Mouse (Mus musculus) midbrain, embryonic 14.5 days (tissue): ENCODE measurements at regions not wholly inside any gene's neighbourhood (a gene's known extent, or its start where the extent isn't known, plus 50 kb on each side); places are given as distances from the start of the nearest gene placed in this dataset.

Source experiments
- ATAC-seq: fragments of 200-750 bp; cut with Nextera tagmentation; 2 replicates; pipeline ENCODE4 v1.8.0; 2017; ENCODE audit warnings: moderate number of reproducible peaks, moderate library complexity; ENCODE audit not compliant: low FRiP score, low TSS enrichment
- DNase-seq: peaks from one replicate; pipeline ENCODE4 v3.0.0-alpha.2; 2015
- H3K27ac ChIP-seq: fragments of 300-500 bp; sonication (generic); replicated peaks from 2 replicates; pipeline ENCODE4 v1.5.1; 2014; ENCODE audit warnings: mild to moderate bottlenecking, low read depth, low read length, moderate library complexity
- H3K27me3 ChIP-seq: fragments of 300-500 bp; sonication (generic); 2 replicates; pipeline ENCODE4 v1.6.1; 2014; ENCODE audit warnings: low read length, control low read depth, mixed read lengths; ENCODE audit not compliant: control insufficient read depth, insufficient read depth
- H3K36me3 ChIP-seq: fragments of 300-500 bp; sonication (generic); 2 replicates; pipeline ENCODE4 v1.6.1; 2014; ENCODE audit warnings: low read length, control low read depth; ENCODE audit not compliant: control insufficient read depth, insufficient read depth
- H3K4me1 ChIP-seq: fragments of 300-500 bp; sonication (generic); 2 replicates; pipeline ENCODE4 v1.6.1; 2014; ENCODE audit warnings: mild to moderate bottlenecking, antibody characterized with exemption, low read length, control low read depth; ENCODE audit not compliant: control insufficient read depth, insufficient read depth
- H3K4me2 ChIP-seq: fragments of 300-500 bp; sonication (generic); 2 replicates; pipeline ENCODE4 v1.6.1; 2014; ENCODE audit warnings: mild to moderate bottlenecking, low read length, moderate library complexity
- H3K4me3 ChIP-seq: fragments of 300-500 bp; sonication (generic); replicated peaks from 2 replicates; pipeline ENCODE4 v1.5.1; 2014; ENCODE audit warnings: low read depth, low read length
- H3K9ac ChIP-seq: fragments of 300-500 bp; sonication (generic); replicated peaks from 2 replicates; pipeline ENCODE4 v1.6.1; 2014; ENCODE audit warnings: mild to moderate bottlenecking, low read length, moderate library complexity
- H3K9me3 ChIP-seq: fragments of 300-500 bp; sonication (generic); 2 replicates; pipeline ENCODE4 v1.6.1; 2016; ENCODE audit warnings: low read length, control low read depth, mixed read lengths; ENCODE audit not compliant: control insufficient read depth
- WGBS: fragments of 180-500 bp; shearing (Covaris S2); extraction: QIAGEN DNeasy Blood & Tissue Kit; methylation state at CpG from one replicate; pipeline ENCODE4 v1.1.7; 2014; 5-methylcytosine and 5-hydroxymethylcytosine counted together

DNA sequence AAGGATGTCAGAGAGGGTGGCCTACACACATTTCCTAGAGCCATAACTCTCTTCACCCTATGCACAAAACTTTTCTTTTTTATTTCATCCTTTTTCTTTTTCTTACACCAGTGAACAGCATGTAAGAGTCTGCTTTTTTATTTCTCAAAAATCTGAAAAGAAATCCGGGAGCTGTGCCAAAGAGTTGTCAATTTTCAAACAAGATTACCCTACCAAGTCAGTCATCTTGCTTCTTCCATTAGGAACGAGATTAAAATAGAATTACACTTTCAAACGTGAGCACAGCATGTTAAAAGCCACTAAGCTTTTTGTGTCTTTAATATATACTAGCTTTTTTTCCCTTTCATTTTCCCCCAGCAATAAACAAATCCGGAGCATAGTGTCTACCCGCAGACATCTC, 232.2 kb upstream of the Smim15 start:
- Histone ChIP-seq H3K9ac (no peak overlapping the region), H3K4me2 (no peak overlapping the region), H3K4me3 (no peak overlapping the region), H3K9me3 (no peaks in the 10 kb centered on the region), H3K4me1 (peaks cover 37% of the 10 kb centered on the region), H3K27me3 (no peaks in the 10 kb centered on the region), H3K27ac (no peak overlapping the region), H3K36me3 (no peaks in the 10 kb centered on the region)
- ATAC-seq (no peak), DNase-seq (no peak)
- WGBS: 38% methylated on average over 5 of the region's 5 CpGs

DNA sequence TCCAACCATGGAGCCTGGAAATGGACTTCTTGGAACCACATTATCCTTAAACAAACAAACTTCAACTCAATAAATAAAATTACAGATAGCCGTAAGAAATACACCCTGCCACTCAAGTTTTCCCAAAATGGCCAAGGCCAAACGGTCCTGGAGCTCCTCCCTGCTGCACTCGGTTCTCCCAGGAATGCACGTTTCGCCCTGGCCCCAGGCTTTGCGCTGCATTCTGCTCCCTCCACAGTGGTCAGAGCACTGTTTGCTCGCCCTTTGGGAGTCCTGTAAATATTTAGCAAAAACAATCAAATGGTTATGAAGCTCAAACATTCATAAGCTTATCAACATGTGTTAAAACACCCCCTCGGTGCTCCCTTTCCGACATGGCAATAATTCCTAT, 233.4 kb upstream of the Smim15 start:
- Histone ChIP-seq H3K36me3 (no peaks in the 10 kb centered on the region), H3K27me3 (no peaks in the 10 kb centered on the region), H3K27ac (no peak overlapping the region), H3K4me1 (peaks cover 37% of the 10 kb centered on the region), H3K9ac (no peak overlapping the region), H3K9me3 (no peaks in the 10 kb centered on the region), H3K4me3 (no peak overlapping the region), H3K4me2 (no peak overlapping the region)
- ATAC-seq (no peak), DNase-seq (no peak)
- 83% methylated on average over 9 of the region's 9 CpGs for WGBS

GRCm38 (mm10) chr13:107810060-107810801, 234.0 kb upstream of the Smim15 start:
- WGBS: 76% methylated on average over 9 of the region's 9 CpGs

DNA sequence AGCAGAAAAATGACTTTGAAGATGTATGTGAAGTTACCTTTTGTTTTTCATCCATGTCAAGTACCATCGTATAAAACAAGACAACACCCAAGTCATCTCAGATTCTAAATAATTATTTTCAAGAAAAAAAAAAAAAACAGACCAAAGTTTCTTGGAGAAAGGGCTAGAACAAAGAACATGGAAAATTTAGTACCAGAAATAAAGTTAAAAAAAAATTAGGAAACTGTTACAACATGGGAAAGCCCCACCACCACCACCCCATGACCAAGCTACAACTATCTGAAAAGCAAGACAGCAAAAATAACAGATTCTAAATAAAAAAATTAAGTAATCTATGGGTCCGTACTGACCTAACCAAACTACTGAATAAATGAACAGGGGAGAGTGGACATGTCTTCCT, 235.3 kb upstream of the Smim15 start:
- ATAC-seq (no peak), DNase-seq (no peak)
- H3K4me2 ChIP-seq: no peak overlapping the region
- no peaks in the 10 kb centered on the region for H3K9me3 ChIP-seq
- H3K36me3 ChIP-seq: no peaks in the 10 kb centered on the region
- no peaks in the 10 kb centered on the region for H3K27me3 ChIP-seq
- no peak overlapping the region for H3K27ac ChIP-seq
- no peak overlapping the region for H3K4me3 ChIP-seq
- 84% methylated on average over 2 of the region's 2 CpGs for WGBS
- peaks cover 32% of the 10 kb centered on the region for H3K4me1 ChIP-seq
- H3K9ac ChIP-seq: no peak overlapping the region

More at GRCm38 (mm10) chr13:107810060-107810801, 234.0 kb upstream of the Smim15 start:
- ATAC-seq (no peak), DNase-seq (no peak)
- H3K9me3 ChIP-seq: no peaks in the 10 kb centered on the region
- H3K36me3 ChIP-seq: no peaks in the 10 kb centered on the region
- no peak overlapping the region for H3K9ac ChIP-seq
- no peaks in the 10 kb centered on the region for H3K27me3 ChIP-seq
- no peak overlapping the region for H3K27ac ChIP-seq
- H3K4me1 ChIP-seq: peaks cover 37% of the 10 kb centered on the region
- H3K4me2 ChIP-seq: no peak overlapping the region
- no peak overlapping the region for H3K4me3 ChIP-seq

DNA sequence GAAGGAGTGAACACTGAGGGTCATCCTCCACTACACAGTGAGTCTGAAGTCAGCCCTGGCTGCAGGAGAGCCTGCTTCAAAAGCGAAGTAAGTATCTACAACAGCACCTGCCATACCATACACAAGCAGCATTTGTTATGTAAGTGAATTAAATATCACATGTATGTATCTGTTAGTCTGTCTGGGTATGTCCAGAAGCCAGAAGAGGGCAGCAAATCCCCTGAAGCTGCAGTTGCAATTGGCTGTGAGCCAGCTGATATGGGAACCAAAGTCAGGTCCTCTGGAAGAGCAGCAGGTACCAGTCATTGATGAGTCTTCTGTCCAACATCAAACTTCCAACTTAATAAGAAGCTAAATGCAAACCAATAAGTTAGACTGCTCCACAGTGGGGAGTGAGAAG, 239.8 kb upstream of the Smim15 start:
- DNase-seq (no peak), ATAC-seq (no peak)
- 90% methylated on average over 1 of the region's 1 CpGs for WGBS
- H3K9ac ChIP-seq: no peak overlapping the region
- no peaks in the 10 kb centered on the region for H3K36me3 ChIP-seq
- H3K4me2 ChIP-seq: no peak overlapping the region
- H3K9me3 ChIP-seq: no peaks in the 10 kb centered on the region
- no peak overlapping the region for H3K27ac ChIP-seq
- peaks cover 13% of the 10 kb centered on the region for H3K4me1 ChIP-seq
- H3K4me3 ChIP-seq: no peak overlapping the region
- no peaks in the 10 kb centered on the region for H3K27me3 ChIP-seq

DNA sequence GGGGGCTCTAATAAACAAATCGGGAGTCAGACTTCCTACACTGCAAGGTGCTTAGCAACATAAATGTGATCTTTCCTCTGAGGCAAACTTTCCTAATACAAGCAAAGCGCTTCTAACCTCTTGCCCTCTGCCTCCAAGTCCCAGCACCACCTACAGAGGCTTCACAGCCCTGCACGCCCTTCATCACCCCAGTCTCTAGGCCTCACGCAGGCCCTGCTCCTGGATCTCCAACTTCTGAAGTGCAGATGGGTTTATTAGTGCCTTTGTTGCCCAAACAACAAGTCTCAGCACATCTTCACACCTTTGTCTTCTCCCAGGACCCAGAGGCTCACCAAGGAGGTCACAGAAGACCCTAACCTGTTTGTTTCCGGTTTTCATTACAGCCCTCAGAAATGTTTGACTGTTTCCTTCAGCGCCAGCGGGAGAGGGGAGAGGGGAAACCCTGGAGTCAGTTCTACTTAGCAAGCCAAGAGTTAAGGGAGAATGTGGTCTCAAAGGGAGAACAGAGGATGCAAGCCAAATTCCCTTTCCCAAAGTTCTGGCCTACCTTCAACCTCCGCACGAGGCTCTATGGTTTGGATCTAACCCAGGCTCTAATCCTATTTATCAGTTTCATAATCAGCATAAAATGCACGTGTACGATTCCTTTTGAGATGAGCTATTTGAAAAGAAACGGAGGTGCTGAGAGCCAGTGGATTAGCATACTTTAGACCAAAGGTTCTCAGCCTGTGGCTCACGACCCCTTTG, 244.9 kb upstream of the Smim15 start:
- Histone ChIP-seq H3K4me3 (no peak overlapping the region), H3K4me1 (peaks cover 25% of the 10 kb centered on the region), H3K27me3 (no peaks in the 10 kb centered on the region), H3K4me2 (no peak overlapping the region), H3K27ac (no peak overlapping the region), H3K9ac (no peak overlapping the region), H3K9me3 (no peaks in the 10 kb centered on the region), H3K36me3 (no peaks in the 10 kb centered on the region)
- ATAC-seq: no peak
- WGBS: 12% methylated on average over 13 of the region's 13 CpGs
- no peak for DNase-seq

GRCm38 (mm10) chr13:107798144-107798543, 246.1 kb upstream of the Smim15 start:
- H3K4me1 ChIP-seq: peaks cover 37% of the 10 kb centered on the region
- WGBS: 71% methylated on average over 7 of the region's 7 CpGs
- DNase-seq: no peak

DNA sequence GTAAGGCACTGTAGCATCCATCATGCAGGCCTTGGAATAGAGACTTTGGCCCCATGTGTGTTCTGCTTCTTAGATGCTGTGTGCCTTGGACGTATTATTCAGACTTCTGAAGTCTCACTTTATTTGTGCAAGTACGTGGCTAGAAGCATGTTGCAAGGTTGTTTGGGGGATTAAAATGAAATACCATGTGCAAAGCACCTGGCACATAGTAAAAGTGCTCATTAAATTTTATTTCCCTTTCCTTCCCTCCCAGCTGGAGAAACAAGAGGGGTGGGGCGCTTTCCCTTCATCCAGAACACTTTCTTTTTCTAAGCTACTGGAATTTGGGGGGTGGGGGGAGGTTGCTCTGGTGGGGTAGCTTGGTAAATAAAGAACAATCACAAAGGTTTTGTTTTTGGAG, 248.7 kb upstream of the Smim15 start:
- no peaks in the 10 kb centered on the region for H3K27me3 ChIP-seq
- no peak overlapping the region for H3K4me2 ChIP-seq
- H3K9me3 ChIP-seq: no peaks in the 10 kb centered on the region
- H3K4me3 ChIP-seq: no peak overlapping the region
- DNase-seq (no peak), ATAC-seq (no peak)
- H3K27ac ChIP-seq: no peak overlapping the region
- no peaks in the 10 kb centered on the region for H3K36me3 ChIP-seq
- peaks cover 47% of the 10 kb centered on the region for H3K4me1 ChIP-seq
- WGBS: 69% methylated on average over 3 of the region's 3 CpGs
- no peak overlapping the region for H3K9ac ChIP-seq

More at GRCm38 (mm10) chr13:107798144-107798543, 246.1 kb upstream of the Smim15 start:
- no peak for ATAC-seq
- Histone ChIP-seq H3K27me3 (no peaks in the 10 kb centered on the region), H3K27ac (no peak overlapping the region), H3K9me3 (no peaks in the 10 kb centered on the region), H3K4me3 (no peak overlapping the region), H3K4me2 (no peak overlapping the region), H3K36me3 (no peaks in the 10 kb centered on the region), H3K9ac (no peak overlapping the region)

DNA sequence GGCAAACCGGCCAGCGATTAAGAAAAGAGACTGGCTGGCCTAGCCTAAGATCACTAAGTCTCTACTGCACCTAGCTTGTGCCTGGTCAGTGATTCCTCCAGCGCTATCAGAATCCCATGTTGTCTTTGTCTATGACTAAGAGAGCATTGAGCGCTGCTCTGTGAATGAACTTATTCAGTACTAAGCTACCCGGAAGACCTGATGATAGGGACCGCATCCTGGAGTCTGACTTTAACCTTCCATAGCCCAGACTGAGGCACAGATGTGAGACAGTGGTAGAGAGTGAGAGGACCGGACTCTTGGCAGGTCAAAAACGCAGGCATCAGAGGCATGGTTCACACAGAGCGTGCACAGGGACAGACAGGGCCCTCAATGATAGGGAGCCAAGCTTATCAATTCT, 252.5 kb upstream of the Smim15 start:
- H3K9ac ChIP-seq: no peak overlapping the region

More for the DNA sequence above, 252.5 kb upstream of the Smim15 start:
- Histone ChIP-seq H3K27ac (no peak overlapping the region; the same call in 1 of the 2 replicates), H3K4me2 (no peak overlapping the region), H3K4me1 (peaks cover 23% of the 10 kb centered on the region), H3K36me3 (no peaks in the 10 kb centered on the region), H3K27me3 (no peaks in the 10 kb centered on the region), H3K9me3 (no peaks in the 10 kb centered on the region), H3K4me3 (no peak overlapping the region)
- no peak for ATAC-seq
- WGBS: 90% methylated on average over 9 of the region's 9 CpGs
- no peak for DNase-seq
